Mouse (Mus musculus): ENCODE measurements at regions not wholly inside any gene's neighbourhood (a gene's known extent, or its start where the extent isn't known, plus 50 kb on each side); places are given as distances from the start of the nearest gene placed in this dataset.
"Not testable (repeated sequence)": the region's sequence is repeated elsewhere in the genome, so short reads cannot be mapped to it uniquely, and the experiment has no call there.

GRCm38 (mm10) chr6:67631617-67632016, 96.0 kb upstream of the Tacstd2 start:
- no peak overlapping the region for H3K4me3 ChIP-seq (ENCODE audit: low read depth, low read length)
- H3K4me2 ChIP-seq (replicated peaks; ENCODE audit: low read depth, low read length) = no peak overlapping the region
- no peaks in the 10 kb centered on the region for H3K36me3 ChIP-seq (ENCODE audit: control insufficient read depth, insufficient read depth, low read length)
- H3K4me1 ChIP-seq (replicated peaks; ENCODE audit: control insufficient read depth, insufficient read depth, low read length) = no peaks in the 10 kb centered on the region
- DNase-seq (ENCODE audit: low spot score) (peak; percentile 1), ATAC-seq (ENCODE audit: low FRiP score) (no peak)
- no peak overlapping the region for H3K27ac ChIP-seq (ENCODE audit: low read depth, low read length)
- no peaks in the 10 kb centered on the region for H3K27me3 ChIP-seq (ENCODE audit: control insufficient read depth, insufficient read depth, low read length)
- H3K9me3 ChIP-seq (ENCODE audit: control insufficient read depth, low read length) = no peaks in the 10 kb centered on the region
- no peak overlapping the region for H3K9ac ChIP-seq (ENCODE audit: low read depth, low read length)

- Histone ChIP-seq H3K4me3 (ENCODE audit: low read depth, low read length) (no peak overlapping the region), H3K27me3 (ENCODE audit: control insufficient read depth, insufficient read depth, low read length) (no peaks in the 10 kb centered on the region), H3K27ac (ENCODE audit: low read depth, low read length) (no peak overlapping the region), H3K4me2 (replicated peaks; ENCODE audit: low read depth, low read length) (no peak overlapping the region), H3K9me3 (ENCODE audit: control insufficient read depth, low read length) (no peaks in the 10 kb centered on the region), H3K4me1 (replicated peaks; ENCODE audit: control insufficient read depth, insufficient read depth, low read length) (no peaks in the 10 kb centered on the region), H3K36me3 (ENCODE audit: control insufficient read depth, insufficient read depth, low read length) (no peaks in the 10 kb centered on the region), H3K9ac (ENCODE audit: low read depth, low read length) (no peak overlapping the region)
- WGBS = 65% methylated on average over 1 of the region's 1 CpGs
- no peak; the same call in 1 of the 2 replicates for ATAC-seq (ENCODE audit: low FRiP score)
- no peak for DNase-seq (ENCODE audit: low spot score)
Observed at GRCm38 (mm10) chr6:67610402-67610801, 74.8 kb upstream of the Tacstd2 start.

GRCm38 (mm10) chr6:67609461-67609860, 73.9 kb upstream of the Tacstd2 start:
- not testable (repeated sequence) for H3K27ac ChIP-seq (ENCODE audit: low read depth, low read length); ATAC-seq (ENCODE audit: low FRiP score); H3K4me3 ChIP-seq (ENCODE audit: low read depth, low read length); H3K27me3 ChIP-seq (ENCODE audit: control insufficient read depth, insufficient read depth, low read length); H3K9ac ChIP-seq (ENCODE audit: low read depth, low read length); DNase-seq (ENCODE audit: low spot score); H3K4me1 ChIP-seq (replicated peaks; ENCODE audit: control insufficient read depth, insufficient read depth, low read length); H3K36me3 ChIP-seq (ENCODE audit: control insufficient read depth, insufficient read depth, low read length); H3K4me2 ChIP-seq (replicated peaks; ENCODE audit: low read depth, low read length); H3K9me3 ChIP-seq (ENCODE audit: control insufficient read depth, low read length)
- 52% methylated on average over 1 of the region's 1 CpGs for WGBS

Measured in hindbrain, embryonic 11.5 days (tissue).